Mouse (Mus musculus) 416B (cell line): ENCODE data around the gene Sumf1.
A peak's percentile ranks its signal among the peaks of the same experiment; 100 is the strongest.

Experiments used
- DNase-seq: peaks from one replicate; pipeline ENCODE4 v3.0.0; 2011; ENCODE audit warnings: low read depth

Sumf1 gene

GRCm38 (mm10) chr6:108091296-108091695, 94.1 kb downstream of the Sumf1 start:
- no peak for DNase-seq

- no peak for DNase-seq
Measured at GRCm38 (mm10) chr6:108075857-108076256, 109.5 kb downstream of the Sumf1 start.

GRCm38 (mm10) chr6:108074624-108075023, 110.8 kb downstream of the Sumf1 start:
- no peak for DNase-seq

GRCm38 (mm10) chr6:108073931-108074330, 111.5 kb downstream of the Sumf1 start:
- DNase-seq, result no peak

GRCm38 (mm10) chr6:108073071-108073470, 112.3 kb downstream of the Sumf1 start:
- DNase-seq, result no peak

DNA sequence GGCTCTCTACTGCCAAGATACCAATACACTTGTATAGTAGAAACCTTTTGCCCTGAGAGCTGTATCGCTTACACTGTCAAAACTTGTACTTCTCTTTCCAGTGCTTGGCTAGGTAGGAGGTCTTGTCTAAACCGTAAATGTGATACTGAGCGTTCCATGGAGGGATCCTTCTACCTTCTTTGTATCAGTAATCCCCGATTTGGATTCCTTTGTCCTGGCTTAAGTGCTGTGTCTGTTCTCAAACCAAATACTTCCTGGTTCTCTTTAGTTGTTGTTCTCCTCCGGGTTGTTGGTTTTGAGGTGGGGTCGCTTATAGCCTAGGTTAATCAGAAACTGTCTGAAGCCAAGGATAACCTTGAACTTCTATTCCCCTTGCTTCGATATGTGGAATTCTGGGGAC, 114.4 kb downstream of the Sumf1 start:
- DNase-seq, result no peak

DNA sequence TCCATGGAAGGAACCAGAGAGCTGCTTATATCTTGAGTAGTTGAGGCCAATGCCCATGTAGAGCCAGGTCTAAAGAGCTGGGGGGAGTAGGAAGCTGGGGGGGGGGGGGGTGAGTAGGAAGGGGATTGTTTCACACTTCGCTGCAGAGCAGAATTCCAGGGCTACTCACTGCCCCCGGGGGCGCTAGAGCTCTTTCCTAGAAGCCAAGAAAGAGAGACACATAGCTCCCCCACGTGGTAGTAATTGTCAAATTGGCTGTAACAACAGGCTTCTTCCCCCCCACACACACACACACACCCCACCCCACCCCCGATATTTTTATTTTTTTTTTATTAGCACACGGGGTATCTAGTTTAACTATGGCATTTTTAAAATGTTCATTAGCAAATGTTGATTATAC, 119.8 kb downstream of the Sumf1 start:
- peak; percentile 95 for DNase-seq

DNA sequence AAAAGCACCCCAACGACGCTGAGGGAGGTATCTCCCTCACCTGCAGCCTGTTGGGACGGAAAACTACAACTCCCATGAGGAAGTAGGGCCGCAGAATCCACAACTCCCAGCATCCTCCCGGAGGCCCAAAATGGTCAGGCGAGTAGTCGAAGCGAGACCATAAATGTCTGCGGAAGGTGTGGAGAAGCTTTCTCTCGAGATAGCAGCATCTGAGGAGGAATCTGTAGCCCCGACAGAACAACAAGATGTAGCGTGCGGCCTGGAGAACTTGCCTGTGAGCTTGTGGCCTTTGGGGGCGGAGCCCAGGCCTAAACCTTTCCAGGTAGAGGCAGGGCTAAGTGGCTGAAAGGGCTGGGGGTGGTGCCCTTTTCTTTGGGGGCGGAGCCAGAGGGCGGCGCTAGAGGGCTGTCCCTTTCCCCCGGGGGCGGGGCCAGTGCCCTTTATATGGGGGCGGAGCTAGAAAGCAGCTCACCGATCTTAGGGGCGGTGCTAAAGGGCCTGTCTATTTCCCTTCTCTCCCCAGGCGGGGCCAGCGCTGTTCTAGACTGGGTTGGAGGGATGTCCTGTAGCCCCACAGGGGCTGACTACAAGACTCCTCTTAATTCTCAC, 120.4 kb downstream of the Sumf1 start, which contains the start of gene Setmar:
TSS of gene Setmar (plus strand) at position 128 of the 609 bp plus-strand sequence.
- peak; percentile 97 for DNase-seq

GRCm38 (mm10) chr6:108061121-108061520, 124.3 kb downstream of the Sumf1 start:
- DNase-seq, result no peak

DNA sequence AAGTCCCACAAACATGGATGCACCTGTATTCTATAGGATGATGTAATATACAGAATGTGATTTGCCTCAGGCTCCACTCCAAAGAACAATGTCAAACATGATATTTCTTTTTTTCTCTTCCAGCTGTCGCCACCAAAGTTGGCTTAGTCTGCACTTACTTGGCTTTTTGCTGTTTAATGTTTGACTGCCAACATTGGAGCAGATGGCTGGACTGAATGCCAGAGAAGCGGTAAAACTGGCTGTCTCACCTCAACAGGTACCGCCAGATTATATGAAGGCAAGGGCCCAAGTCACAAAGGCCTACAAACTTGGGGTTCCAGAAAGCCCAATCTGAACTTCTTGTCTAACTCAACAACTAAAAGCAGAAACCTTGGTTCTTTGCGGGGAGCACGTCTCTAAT, 127.3 kb downstream of the Sumf1 start:
- no peak for DNase-seq

GRCm38 (mm10) chr6:108057353-108057752, 128.0 kb downstream of the Sumf1 start:
- DNase-seq, result no peak
